Mouse (Mus musculus) midbrain, embryonic 16.5 days (tissue): Measurements from ENCODE around the gene Tmem252. TPM values are rescaled to one million over a fixed set of nuclear protein-coding genes. Genes with fewer than 3 reads are reported as not detected.
"Not testable (repeated sequence)": the region's sequence is repeated elsewhere in the genome, so short reads cannot be mapped to it uniquely, and the experiment has no call there.

Experiments
- ATAC-seq: fragments of 200-750 bp; cut with Nextera tagmentation; 2 replicates; pipeline ENCODE4 v1.8.0; 2017; ENCODE audit warnings: moderate TSS enrichment
- H3K27ac ChIP-seq: fragments of 300-500 bp; sonication (generic); 2 replicates; pipeline ENCODE4 v1.5.1; 2014; ENCODE audit warnings: mild to moderate bottlenecking, low read length, mixed read lengths
- H3K27me3 ChIP-seq: fragments of 300-500 bp; sonication (generic); 2 replicates; pipeline ENCODE4 v1.6.1; 2014; ENCODE audit warnings: low read depth, low read length, mixed read lengths; ENCODE audit not compliant: control insufficient read depth, insufficient read depth
- H3K36me3 ChIP-seq: fragments of 300-500 bp; sonication (generic); 2 replicates; pipeline ENCODE4 v1.6.1; 2014; ENCODE audit warnings: mild to moderate bottlenecking, low read length, moderate library complexity, mixed read lengths; ENCODE audit not compliant: control insufficient read depth, insufficient read depth
- H3K4me1 ChIP-seq: fragments of 300-500 bp; sonication (generic); 2 replicates; pipeline ENCODE4 v1.6.1; 2014; ENCODE audit warnings: mild to moderate bottlenecking, low read length, mixed read lengths; ENCODE audit not compliant: control insufficient read depth, insufficient read depth
- H3K4me2 ChIP-seq: fragments of 300-500 bp; sonication (generic); 2 replicates; pipeline ENCODE4 v1.6.1; 2014; ENCODE audit warnings: mild to moderate bottlenecking, low read length, mixed read lengths
- H3K4me3 ChIP-seq: fragments of 300-500 bp; sonication (generic); 2 replicates; pipeline ENCODE4 v1.5.1; 2014; ENCODE audit warnings: low read depth, mild to moderate bottlenecking, low read length, moderate library complexity, mixed read lengths
- H3K9ac ChIP-seq: fragments of 300-500 bp; sonication (generic); 2 replicates; pipeline ENCODE4 v1.6.1; 2014; ENCODE audit warnings: low read depth, low read length, mixed read lengths
- H3K9me3 ChIP-seq: fragments of 300-500 bp; sonication (generic); replicated peaks from 2 replicates; pipeline ENCODE4 v1.6.1; 2014; ENCODE audit warnings: mild to moderate bottlenecking, low read length, mixed read lengths; ENCODE audit not compliant: control insufficient read depth, poor library complexity, severe bottlenecking
- whole genome bisulfite sequencing: fragments of 180-500 bp; shearing (Covaris S2); extraction: QIAGEN DNeasy Blood & Tissue Kit; methylation state at CpG from one replicate; pipeline ENCODE4 v1.1.7; 2014; 5-methylcytosine and 5-hydroxymethylcytosine counted together
- polyA plus RNA-seq: library from polyadenylated mRNA; unstranded; fragments of >200 nt; fragmentation: Nextera tagmentation; extraction: Ambion mirVana; gene quantifications from 2 replicates; pipeline ENCODE4 v1.2.1, GENCODE M21; 2015

The Tmem252 gene
- polyA plus RNA-seq, 1 experiment from 2014 or later: 1.4 TPM

DNA sequence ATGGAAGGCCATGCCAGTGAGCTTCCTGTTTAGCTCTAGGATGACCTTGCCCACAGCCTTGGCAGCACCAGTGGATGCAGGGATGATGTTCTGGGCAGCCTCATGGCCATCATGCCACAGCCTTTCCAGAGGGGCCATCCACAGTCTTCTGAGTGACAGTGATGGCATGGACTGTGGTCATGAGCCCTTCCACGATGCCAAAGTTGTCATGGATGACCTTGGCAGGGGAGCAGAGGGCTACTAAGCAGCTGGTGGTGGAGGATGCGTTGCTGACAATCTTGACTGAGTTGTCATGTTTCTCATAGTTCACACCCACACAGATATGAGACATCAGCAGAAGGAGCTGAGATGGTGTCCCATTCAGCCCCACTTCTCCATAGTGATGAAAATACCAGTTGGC lies 18.9 kb downstream of the Tmem252 start:
- H3K4me2 ChIP-seq: no peak overlapping the region
- no peaks in the 10 kb centered on the region for H3K36me3 ChIP-seq
- no peak overlapping the region for H3K9ac ChIP-seq
- ATAC-seq: no peak
- no peak overlapping the region for H3K4me3 ChIP-seq
- no peaks in the 10 kb centered on the region for H3K9me3 ChIP-seq
- no peak overlapping the region for H3K27ac ChIP-seq
- WGBS: 89% methylated on average over 2 of the region's 2 CpGs
- no peaks in the 10 kb centered on the region for H3K27me3 ChIP-seq
- no peaks in the 10 kb centered on the region for H3K4me1 ChIP-seq

DNA sequence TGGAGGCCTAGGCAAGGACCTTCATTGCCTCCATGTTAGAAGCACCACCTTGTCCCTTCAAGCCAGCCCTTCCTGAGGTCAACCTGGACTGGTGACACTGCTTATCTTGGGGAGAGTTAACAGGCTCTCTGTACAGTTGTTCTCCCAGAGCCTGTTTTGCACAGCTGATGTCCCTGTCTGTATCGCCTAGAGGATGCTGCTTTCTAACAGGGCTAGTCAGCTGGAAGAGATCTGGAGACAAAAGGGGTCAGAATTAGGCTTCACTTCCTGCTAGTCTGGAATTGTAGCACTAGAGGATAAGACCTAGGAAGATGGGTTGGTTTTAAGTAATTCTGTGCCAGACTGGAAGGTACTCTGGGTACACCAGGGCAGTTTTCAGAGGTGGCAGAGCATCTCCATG lies 24.1 kb downstream of the Tmem252 start:
- Histone ChIP-seq H3K4me2 (no peak overlapping the region), H3K9ac (no peak overlapping the region), H3K9me3 (no peaks in the 10 kb centered on the region), H3K27ac (no peak overlapping the region), H3K4me1 (no peaks in the 10 kb centered on the region), H3K27me3 (no peaks in the 10 kb centered on the region), H3K36me3 (no peaks in the 10 kb centered on the region), H3K4me3 (no peak overlapping the region)
- 35% methylated on average over 1 of the region's 1 CpGs for WGBS
- no peak for ATAC-seq

DNA sequence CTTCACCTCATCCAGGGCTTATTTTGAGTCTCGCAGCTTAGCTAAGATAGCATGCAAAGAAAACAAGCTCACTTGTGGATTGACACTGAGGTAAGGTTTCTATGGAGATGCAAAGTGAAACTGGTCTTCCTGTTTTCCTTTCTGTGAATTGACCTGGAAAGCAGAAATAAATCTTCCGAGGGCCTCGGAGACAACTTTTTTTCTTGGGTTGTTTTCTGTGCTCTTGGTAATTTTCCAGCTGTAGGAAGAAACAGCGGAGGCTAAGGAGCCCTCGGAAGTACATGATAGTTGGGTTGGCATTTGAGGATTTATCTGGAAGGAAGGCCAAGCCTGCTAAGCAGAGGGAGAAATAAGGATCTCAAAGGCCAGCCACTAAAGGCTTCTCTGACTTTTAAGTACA lies 24.8 kb downstream of the Tmem252 start:
- Histone ChIP-seq H3K4me1 (no peaks in the 10 kb centered on the region), H3K27me3 (no peaks in the 10 kb centered on the region), H3K36me3 (no peaks in the 10 kb centered on the region), H3K27ac (no peak overlapping the region), H3K9ac (no peak overlapping the region), H3K9me3 (no peaks in the 10 kb centered on the region), H3K4me3 (no peak overlapping the region), H3K4me2 (no peak overlapping the region)
- WGBS: 80% methylated on average over 5 of the region's 5 CpGs
- ATAC-seq: no peak

DNA sequence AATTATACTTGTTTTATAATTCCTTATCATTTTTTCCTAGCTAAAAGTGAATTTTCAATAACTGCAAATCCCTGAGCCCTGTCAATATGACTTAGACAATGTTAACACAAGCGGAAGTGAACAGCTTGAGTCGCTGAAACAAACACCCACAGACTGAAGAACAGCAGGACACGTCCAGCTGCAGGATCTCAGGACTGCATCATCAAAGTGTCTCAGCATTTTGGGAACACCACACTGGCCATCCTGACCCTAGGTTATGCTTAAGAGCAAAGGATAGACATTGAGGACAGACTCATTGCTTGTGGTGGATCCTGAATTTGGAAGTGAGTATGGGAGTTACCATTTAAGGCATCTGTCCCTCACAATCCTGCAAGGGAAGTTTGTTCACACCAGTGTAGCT lies 25.4 kb downstream of the Tmem252 start:
- Histone ChIP-seq H3K4me2 (no peak overlapping the region), H3K4me1 (no peaks in the 10 kb centered on the region), H3K27me3 (no peaks in the 10 kb centered on the region), H3K9ac (no peak overlapping the region), H3K36me3 (no peaks in the 10 kb centered on the region), H3K27ac (no peak overlapping the region), H3K4me3 (no peak overlapping the region), H3K9me3 (no peaks in the 10 kb centered on the region)
- no peak for ATAC-seq
- 70% methylated on average over 3 of the region's 3 CpGs for WGBS

DNA sequence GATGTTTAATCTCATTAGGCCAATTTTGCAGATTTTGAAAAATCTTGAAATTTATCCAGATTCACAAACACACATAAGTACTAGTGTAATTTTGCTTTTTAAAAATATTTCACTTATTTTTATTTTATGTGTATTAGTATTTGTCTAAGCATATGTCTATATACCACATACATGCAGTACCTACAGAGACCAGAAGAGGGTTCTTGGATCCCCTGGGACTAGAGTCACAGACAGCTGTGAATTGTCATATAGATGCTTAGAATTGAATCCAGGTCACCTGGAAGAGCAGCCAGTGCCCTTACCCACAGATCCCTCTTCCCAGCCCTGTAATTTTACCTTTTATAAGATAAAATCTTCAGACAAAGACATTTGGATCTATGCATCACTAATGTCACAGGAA lies 26.1 kb downstream of the Tmem252 start:
- H3K9ac ChIP-seq: no peak overlapping the region
- no peaks in the 10 kb centered on the region for H3K4me1 ChIP-seq
- no peaks in the 10 kb centered on the region for H3K9me3 ChIP-seq
- no peak for ATAC-seq
- no peaks in the 10 kb centered on the region for H3K36me3 ChIP-seq
- no peak overlapping the region for H3K4me3 ChIP-seq
- no peaks in the 10 kb centered on the region for H3K27me3 ChIP-seq
- H3K4me2 ChIP-seq: no peak overlapping the region
- no peak overlapping the region for H3K27ac ChIP-seq

DNA sequence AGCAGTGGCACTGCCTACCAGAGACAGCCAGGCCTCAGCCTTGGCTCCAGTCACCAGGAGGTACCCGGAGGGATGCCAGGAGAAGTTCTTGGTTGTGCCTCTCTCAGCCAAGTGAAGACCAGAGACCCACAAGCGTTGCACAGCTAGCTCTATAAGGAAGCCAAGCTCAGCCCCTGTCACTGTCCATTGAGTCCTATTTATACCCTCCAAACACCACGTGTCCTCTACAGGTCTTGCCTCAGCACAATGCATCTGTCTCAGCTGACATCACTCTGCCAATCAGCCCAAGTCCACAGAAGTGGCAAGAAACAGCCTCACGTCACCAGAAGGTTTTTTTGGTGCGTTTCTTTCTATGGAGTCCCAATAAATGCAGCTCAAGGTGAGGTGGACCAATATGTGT lies 26.9 kb downstream of the Tmem252 start:
- H3K9ac ChIP-seq: no peak overlapping the region
- WGBS: 85% methylated on average over 5 of the region's 5 CpGs
- no peak for ATAC-seq
- H3K9me3 ChIP-seq: no peaks in the 10 kb centered on the region
- H3K4me1 ChIP-seq: no peaks in the 10 kb centered on the region
- H3K27me3 ChIP-seq: no peaks in the 10 kb centered on the region
- no peak overlapping the region for H3K27ac ChIP-seq
- H3K4me3 ChIP-seq: no peak overlapping the region
- H3K36me3 ChIP-seq: no peaks in the 10 kb centered on the region
- H3K4me2 ChIP-seq: no peak overlapping the region

DNA sequence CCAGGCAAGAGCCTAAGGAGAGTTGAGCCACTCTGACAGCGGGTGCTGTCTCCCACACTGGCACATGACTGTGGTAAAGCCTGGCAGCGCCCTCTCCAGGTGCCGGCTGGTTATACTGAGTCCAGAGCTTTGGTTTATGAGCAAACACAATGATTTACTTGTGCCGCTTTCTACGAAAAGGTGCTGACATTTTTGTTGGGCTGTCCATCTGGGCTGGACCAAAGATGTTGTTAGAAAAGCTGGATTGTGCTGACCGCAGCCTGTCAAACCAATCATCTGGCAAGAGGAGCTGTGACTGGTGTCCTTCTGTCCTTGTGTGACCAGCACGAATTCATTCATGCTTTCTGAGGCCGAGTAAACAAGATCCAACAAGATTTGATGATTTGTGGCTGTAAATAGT lies 27.9 kb downstream of the Tmem252 start:
- H3K27ac ChIP-seq: no peak overlapping the region
- H3K27me3 ChIP-seq: no peaks in the 10 kb centered on the region
- no peak for ATAC-seq
- H3K4me1 ChIP-seq: no peaks in the 10 kb centered on the region
- H3K9ac ChIP-seq: no peak overlapping the region
- 72% methylated on average over 8 of the region's 8 CpGs for WGBS
- H3K36me3 ChIP-seq: no peaks in the 10 kb centered on the region
- H3K9me3 ChIP-seq: no peaks in the 10 kb centered on the region
- H3K4me3 ChIP-seq: no peak overlapping the region
- no peak overlapping the region for H3K4me2 ChIP-seq

DNA sequence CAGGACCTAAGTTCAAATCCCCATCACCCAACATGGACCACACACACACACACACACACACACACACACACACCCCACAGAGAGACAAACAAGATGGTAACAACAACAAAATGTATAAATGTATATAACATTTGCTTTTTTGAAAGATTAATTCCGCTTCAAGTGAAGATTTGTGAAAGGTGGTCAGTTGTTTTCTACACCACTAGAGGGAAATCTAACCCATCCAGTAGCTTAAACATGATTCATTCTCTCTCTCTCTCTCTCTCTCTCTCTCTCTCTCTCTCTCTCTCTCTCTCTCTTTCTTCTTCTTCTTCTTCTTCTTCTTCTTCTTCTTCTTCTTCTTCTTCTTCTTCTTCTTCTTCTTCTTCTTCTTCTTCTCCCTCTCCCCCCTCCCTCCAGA lies 29.4 kb downstream of the Tmem252 start:
- not testable (repeated sequence) for H3K4me3 ChIP-seq, H3K9me3 ChIP-seq, H3K27me3 ChIP-seq, ATAC-seq, H3K36me3 ChIP-seq, H3K4me1 ChIP-seq, H3K9ac ChIP-seq, H3K4me2 ChIP-seq, H3K27ac ChIP-seq
- WGBS: 52% methylated on average over 1 of the region's 1 CpGs

DNA sequence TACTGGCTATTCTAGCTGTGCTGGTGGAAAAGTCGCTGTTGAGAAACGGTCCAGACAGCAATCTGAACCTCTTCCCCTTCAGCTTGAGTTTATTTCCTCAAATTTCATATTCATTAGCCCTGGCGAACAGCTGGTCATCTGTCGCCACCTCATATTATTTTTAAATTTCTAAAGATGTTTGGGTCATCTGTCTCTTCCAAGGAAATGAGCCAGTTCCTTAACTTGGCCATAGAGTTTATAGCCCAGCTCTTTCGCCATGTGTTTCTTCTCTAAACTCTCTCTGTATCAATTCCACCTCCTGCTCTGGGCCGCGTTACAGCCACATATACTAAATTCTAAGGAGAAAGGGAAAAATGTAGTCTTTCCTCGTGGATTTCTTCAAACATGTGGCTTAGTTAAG lies 29.9 kb downstream of the Tmem252 start:
- no peak for ATAC-seq
- no peaks in the 10 kb centered on the region for H3K36me3 ChIP-seq

DNA sequence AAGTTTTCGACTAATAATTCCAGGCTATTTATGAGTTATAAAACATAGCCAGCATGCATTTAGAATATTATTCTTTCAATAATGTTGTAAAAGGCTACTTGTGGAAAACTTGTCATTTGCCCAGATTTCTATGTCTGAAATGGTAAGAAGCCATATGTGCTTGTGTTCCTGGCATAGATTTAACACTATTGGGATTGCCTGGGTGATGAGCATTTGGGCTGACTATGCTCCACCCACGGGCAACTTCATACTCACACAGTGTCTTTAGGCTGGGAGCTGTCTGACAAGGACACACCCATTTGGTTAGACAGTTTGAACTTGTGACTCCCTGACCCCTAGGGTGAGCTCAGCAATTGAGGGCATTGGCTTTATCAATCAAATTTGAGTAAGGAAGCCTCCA lies 30.5 kb downstream of the Tmem252 start:
- Histone ChIP-seq H3K4me3 (no peak overlapping the region), H3K9ac (no peak overlapping the region), H3K27me3 (no peaks in the 10 kb centered on the region), H3K4me2 (no peak overlapping the region), H3K27ac (no peak overlapping the region), H3K9me3 (no peaks in the 10 kb centered on the region), H3K36me3 (no peaks in the 10 kb centered on the region), H3K4me1 (no peaks in the 10 kb centered on the region)
- no peak for ATAC-seq
- WGBS: 82% methylated on average over 2 of the region's 2 CpGs

More for the DNA sequence above, 29.9 kb downstream of the Tmem252 start:
- no peak overlapping the region for H3K4me3 ChIP-seq
- no peaks in the 10 kb centered on the region for H3K4me1 ChIP-seq
- H3K9me3 ChIP-seq: no peaks in the 10 kb centered on the region
- H3K4me2 ChIP-seq: no peak overlapping the region
- no peak overlapping the region for H3K9ac ChIP-seq
- H3K27ac ChIP-seq: no peak overlapping the region
- 81% methylated on average over 8 of the region's 8 CpGs for WGBS
- H3K27me3 ChIP-seq: no peaks in the 10 kb centered on the region
